Mouse (Mus musculus) hindbrain, embryonic 10.5 days (tissue): ENCODE data around the gene Cracr2a. TPM values are rescaled to one million over a fixed set of nuclear protein-coding genes. Genes with fewer than 3 reads are reported as not detected.

Experiments used
- polyA plus RNA-seq: library from polyadenylated mRNA; unstranded; fragments of >200 nt; fragmentation: Nextera tagmentation; extraction: Ambion mirVana; gene quantifications from 2 replicates; pipeline ENCODE4 v1.2.1, GENCODE M21; 2016

Gene Cracr2a
- polyA plus RNA-seq, 1 experiment from 2014 or later, result 1.0 TPM

Other genes starting within 250 kb of the Cracr2a start
- gene Parp11, start 114.5 kb upstream of the Cracr2a start, polyA plus RNA-seq, result 35.7 and 43.6 TPM in 2 replicates
- 24.7 and 38.5 TPM in 2 replicates for gene Prmt8, start 208.1 kb downstream of the Cracr2a start, polyA plus RNA-seq